Mouse (Mus musculus) fibroblast of lung, adult 2 months (primary cell): ENCODE data around the gene Trim2.

Source experiments
- DNase-seq: peaks from one replicate; pipeline ENCODE4 v3.0.0-alpha.2; 2011; ENCODE audit warnings: low read depth

The Trim2 gene

GRCm38 (mm10) chr3:84306777-84307176 is at the start of gene Trim2:
TSS of gene Trim2 (minus strand) at chr3:84306877.
- no peak for DNase-seq

- DNase-seq, result peak; percentile 93
These were observed 49.4 kb upstream of the Trim2 start for GRCm38 (mm10) chr3:84355930-84356689.

- no peak for DNase-seq
These were observed 45.8 kb upstream of the Trim2 start for GRCm38 (mm10) chr3:84352353-84353034.

- DNase-seq, result no peak
These were observed 43.6 kb upstream of the Trim2 start for GRCm38 (mm10) chr3:84350311-84350710.

DNA sequence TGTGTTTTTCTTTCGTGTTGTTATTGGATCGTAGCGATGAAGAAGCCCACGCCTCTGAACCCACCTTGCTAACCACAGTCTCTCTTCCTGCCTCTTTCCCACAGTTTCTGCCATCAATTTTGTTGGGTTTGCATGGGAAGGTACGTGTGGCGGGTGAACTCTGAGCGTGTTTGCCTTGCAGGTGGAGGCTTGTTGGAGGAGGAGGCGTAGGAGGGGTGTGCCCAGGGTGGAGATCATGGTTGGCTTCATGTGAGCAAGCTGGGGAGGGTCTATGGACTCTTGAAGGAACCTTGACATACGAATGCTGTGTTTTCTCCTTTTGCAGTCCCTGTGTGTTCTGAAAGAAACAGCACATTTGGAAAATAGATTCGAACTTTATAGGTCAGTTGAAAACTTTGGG is 43.1 kb upstream of the Trim2 start:
- no peak for DNase-seq

GRCm38 (mm10) chr3:84347426-84347825 is 40.7 kb upstream of the Trim2 start:
- no peak for DNase-seq

- DNase-seq, result no peak
These were observed 39.9 kb upstream of the Trim2 start for GRCm38 (mm10) chr3:84346456-84347150.

DNA sequence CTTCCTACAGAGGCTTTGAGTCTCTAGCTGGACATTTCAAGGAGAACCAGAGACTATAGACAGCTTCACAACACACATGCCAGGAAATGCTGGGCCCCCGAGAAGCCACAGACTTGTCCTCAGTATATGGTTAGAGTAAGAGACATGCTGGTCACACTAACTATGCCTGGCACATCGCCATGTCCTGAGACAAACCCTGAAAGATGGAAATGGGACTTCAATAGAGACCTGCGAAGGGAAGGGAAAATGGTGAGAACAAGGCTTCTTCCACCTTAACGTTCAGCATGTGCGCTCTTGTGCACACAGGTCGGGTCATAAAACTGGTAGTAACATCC is 38.9 kb upstream of the Trim2 start:
- DNase-seq, result no peak

GRCm38 (mm10) chr3:84344725-84345645 is 38.3 kb upstream of the Trim2 start:
- peak; percentile 97 for DNase-seq

- no peak for DNase-seq
These were observed 36.4 kb upstream of the Trim2 start for GRCm38 (mm10) chr3:84343101-84343500.

DNA sequence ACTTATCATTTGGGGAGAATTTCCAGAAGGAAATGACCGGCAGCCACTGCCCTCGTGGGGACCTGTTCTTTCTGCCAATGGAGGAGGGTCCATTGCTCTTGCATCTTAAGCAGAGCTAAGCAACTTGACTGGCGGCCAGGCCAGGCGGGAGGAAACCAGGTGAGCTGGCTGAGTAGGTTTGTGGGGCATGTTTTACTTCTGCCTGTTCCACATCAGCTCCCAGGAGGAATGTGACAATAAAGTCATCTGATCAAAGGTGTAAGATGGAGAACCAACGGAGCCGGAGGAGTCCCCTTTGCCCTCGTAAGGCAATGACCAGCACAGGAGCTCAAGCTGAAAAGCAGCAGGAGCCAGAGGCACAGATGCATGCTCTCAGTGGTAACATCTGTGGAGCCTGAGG is 35.1 kb upstream of the Trim2 start:
- DNase-seq, result no peak

GRCm38 (mm10) chr3:84337585-84337984 is 30.9 kb upstream of the Trim2 start:
- DNase-seq, result no peak

DNA sequence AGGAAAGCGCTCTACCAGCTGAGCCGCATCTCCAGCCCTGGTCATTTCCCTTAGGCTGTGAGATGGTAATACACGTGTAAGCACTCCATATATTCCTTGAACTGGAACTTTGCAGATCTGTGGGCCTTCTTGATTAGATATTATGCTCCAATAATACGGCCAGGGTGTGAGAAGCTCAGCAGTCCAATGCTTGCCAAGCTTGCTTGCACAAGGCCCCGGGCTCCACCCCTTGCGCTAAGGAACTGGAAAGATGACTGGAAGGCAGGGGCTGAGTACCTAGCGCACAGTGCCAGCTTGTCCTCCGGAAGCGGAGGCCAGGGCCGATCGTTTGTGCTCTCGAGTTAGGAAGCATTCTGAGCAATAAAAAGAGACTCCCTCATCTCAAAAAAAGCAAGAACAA is 29.7 kb upstream of the Trim2 start:
- DNase-seq, result no peak

DNA sequence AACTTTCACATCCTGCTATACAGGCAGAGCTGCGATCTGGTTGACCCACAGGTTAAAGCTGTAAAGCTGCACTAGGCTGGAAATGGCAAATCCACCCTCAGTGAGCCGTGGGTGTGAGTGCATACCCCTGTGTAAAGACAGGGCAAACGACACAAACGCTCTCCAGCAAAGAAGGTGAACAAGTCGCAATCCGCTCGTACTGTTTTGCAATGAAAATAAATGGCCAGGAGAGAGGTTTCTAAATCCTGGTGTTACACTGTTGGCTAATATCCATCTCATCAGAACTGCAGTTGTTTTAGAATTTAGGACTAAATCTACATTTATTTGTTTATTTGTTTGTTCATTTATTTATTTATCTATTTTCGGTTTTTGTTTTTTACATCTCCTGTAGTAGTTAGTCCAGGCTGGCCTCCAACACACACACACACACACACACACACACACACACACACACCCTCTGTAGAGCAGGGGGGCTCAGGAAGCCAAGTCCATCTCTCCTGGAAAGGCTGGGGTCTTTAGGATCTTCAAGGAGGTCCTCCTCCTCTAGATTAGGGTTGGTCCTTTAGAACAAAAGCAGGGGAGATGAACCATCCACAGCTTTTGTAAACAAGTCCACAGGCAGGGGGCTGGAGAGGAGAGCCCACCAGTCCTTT is 28.9 kb upstream of the Trim2 start:
- DNase-seq, result no peak

- DNase-seq, result no peak
These were observed 28.2 kb upstream of the Trim2 start for GRCm38 (mm10) chr3:84334771-84335420.

DNA sequence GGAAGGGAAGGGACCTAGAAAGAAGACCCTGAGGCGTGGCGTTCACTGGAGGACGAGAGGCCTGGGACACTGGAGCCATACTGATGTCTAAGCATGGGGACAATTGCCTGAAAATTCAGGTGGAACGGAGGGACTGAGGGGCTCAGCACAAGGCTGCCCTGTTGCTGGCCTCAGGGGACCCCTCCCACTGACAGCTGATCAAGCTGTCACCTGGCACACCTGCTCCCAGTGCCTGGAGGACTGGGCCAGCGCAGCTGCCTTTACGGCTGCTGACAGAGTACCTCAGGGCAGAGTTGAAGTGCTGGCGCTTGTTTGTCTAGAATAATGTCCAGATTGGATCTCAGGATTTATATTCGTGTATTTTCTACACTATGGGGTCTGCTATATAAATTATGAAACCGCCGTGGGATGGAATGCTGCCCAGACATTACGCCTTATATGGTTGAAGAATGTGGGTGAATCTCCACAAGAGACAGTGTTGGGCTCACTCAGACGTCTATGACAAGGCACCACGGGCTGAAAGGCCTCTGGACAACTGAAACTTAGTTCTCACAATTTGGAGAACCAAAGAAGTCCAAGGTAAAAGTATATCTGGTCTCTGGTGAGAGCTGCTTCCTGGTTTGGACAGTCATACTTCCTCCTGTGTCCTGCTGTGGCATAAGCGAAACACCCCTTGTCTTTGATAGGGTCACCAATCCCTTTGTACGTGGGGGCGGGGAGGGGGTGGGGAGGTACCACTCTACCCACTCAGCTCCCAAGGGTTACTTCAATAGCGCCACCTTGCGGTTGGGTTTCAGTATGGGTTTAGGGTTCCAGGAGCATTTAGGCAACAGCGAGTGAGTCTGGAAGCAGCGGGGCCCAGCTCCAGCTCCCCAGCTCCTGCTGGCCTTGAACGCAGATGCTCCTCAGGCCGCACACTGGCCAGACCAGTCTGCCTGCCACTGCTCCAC is 27.0 kb upstream of the Trim2 start:
- DNase-seq, result no peak

GRCm38 (mm10) chr3:84330210-84330609 is 23.5 kb upstream of the Trim2 start:
- no peak for DNase-seq

GRCm38 (mm10) chr3:84324967-84325441 is 18.3 kb upstream of the Trim2 start:
- DNase-seq, result peak; percentile 74

GRCm38 (mm10) chr3:84324478-84324877 is 17.8 kb upstream of the Trim2 start:
- no peak for DNase-seq

DNA sequence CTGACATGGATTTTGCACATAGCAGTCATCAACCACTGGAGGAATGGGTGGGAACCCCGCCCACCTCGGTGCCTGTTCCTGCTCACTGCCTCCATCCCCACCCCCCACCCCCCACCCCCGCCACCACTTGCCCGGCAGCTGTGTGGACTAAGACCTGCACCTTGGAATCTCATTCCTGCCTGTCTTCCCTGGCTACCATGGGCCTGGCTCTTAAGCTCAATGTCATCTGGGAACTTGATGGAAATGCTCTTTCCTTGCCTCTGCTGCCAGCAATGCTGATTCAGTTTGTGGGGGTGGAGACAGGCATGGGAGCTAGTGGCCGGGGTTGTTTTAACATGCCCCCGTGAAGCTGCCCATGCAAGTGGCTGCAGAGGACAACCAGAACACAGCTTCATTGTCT is 17.3 kb upstream of the Trim2 start:
- no peak for DNase-seq
